Mouse (Mus musculus) thymus, postnatal 10 days (tissue): ENCODE results near the gene Prkca.

Source experiments
- DNase-seq, 2 experiments: peaks; one replicate each; pipeline ENCODE4 v3.0.0; 2021; ENCODE audit warnings: low spot score in 2 of 2

The Prkca gene

DNA sequence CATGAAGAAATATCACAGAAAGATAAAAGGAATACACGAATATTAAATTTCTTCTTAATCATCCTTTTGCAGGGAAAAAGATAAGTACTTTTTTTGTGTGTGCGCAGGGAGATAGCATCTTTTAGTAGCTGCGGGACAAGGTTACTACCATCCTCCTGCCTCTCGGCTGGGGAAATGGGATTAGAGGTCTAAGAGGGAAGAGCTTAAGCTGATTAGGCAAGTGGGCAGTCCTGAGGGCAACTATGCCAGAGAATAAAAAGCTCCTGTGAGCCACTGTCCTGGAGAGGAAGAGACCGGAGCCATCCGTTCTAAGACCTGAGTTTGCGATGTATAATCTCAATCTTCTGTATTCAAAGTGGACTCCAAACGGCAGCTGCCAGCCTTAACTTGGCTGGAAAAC is 45.8 kb downstream of the Prkca start:
- DNase-seq: no peak

DNA sequence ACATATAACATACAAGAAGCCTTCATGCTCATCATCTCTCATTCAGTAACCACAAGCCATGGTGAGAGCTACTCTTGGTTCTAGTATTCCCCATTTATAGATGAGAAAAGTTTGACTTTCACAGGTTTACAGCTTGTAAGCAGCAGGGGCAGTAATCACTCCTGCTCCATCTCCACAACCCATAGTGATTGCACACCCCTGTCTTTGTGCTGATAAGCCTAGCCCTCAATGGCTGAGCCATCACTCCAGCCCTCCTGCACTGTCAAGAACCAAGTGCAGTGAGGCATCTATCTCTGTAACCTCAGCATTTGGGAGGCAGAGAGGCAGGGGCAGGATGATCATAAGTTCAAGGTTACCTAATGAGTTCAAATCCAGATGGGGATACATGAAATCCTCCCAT is 48.4 kb downstream of the Prkca start:
- no peak for DNase-seq

DNA sequence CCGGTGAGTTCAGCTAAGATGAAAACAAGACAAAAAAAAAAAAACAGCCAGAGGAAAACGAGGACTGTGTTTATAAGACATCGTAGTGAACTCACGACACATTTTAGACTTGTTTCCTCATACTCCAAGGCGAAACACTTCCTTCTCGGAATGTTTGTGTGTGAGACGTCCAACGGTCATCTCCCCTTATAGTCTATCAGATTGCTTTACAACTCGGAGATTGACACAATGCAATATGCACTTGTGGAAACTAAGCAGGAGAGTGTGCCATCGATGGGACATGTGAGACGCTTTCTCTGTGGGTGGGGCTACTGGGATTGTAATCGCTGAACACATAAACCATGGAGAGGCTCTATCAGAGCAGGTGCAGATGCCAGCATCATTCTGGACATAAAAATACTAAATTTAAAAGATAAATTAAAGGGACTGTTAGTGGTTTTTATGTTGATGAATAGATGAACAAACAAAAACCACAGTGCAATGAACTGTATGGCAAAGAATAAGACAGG is 49.4 kb downstream of the Prkca start:
- DNase-seq: no peak

DNA sequence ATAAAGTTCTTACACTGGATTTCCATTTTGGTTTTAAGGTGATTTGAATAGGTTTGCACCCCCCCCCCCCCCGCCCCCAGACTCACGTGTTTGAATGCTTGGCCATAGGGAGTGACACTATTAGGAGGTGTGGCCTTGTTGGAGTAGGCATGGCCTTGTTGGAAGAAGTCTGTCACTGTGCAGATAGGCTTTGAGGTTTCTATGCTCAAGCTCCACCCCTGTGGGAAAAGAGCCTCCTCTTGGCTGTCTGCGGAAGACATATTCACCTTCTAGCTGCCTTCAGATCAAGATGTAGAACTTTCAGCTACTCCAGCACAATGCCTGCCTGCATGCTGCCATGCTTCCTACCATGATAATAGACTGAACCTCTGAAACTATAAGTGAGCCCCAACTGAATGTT is 49.9 kb downstream of the Prkca start:
- DNase-seq: no peak

DNA sequence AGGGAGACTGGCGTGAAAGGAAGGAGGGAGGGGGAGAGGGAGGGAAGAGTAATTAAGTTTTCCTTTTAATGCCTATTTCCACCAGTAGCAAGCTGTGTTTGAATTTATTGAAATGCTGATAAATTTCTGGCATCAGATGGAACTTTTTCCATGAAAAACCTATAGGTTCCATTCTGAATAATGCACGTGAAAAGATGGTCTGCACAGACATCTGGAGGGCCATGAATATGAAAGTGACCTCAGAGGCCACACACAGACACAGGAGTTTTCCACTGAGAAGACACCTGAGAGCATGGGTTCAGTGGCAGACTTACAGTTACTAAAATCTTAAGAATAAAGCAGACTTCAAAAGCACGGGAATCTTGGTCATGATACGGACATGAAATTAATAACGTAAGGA is 54.5 kb downstream of the Prkca start:
- no peak for DNase-seq

DNA sequence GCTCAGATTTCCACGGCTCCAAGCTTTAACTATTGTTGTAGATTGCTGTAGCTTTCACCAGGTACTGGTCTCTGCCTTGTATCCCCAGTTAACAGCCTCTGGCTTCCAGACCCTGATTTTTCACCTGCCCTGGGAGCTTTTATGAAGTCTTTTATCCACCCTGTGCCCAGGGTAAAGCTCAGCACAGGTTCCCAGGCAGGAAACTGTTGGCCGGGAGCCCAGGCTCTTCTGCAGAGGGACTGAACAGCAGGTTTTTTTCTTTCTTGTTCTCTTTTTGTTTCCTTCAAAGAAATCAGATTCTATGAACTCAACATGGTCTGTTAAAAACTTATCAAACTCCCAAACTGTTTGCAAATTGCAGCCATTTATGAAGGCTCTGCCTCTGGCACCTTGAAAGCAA is 56.4 kb downstream of the Prkca start:
- no peak for DNase-seq

DNA sequence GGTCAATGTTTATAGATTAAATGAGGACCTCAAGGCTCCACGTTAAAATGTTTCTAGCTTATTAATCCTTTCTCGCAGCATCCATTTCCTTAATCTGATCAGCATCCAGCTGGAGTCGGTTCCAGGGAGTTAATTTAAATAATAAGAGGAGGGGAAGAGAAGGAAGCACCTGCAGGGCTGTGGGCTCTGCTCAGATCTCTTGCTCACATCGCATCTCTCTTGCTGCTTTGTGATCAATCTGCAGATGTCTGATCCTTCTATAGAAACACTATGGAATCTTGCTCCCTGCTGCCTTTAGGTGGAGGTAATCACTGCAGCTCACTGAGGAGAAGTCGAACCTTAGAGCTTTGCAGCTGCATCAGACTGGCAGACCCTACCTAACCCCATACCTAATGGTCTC is 58.7 kb downstream of the Prkca start:
- no peak for DNase-seq

DNA sequence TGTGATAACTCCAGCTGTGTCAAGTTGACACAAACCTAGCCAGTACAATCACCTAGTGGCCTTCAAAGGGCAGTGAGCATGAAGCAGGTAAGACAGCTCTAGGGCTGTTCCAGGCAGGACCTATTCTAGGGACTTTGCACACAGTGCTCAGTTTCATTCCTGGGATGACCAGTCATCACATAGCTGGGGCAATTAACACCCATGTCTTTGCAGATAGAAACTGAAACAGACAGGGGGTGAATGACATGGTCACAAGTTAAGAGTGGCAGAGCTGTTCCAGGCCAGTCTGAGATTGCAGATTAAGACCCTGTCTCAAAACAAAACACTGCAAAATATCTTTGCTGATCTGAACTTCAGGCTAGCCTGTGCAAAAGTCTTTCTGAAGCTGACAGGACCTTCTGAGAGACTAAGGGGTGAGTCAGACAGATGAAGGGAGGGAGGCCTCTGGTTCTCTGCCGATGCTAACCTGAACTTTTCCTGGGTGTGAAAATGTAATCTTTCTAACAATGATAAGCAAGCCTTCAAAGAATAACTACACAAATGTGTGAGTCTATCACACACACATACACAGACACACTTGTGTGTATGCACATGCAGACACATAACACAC is 60.8 kb downstream of the Prkca start:
- DNase-seq: no peak

DNA sequence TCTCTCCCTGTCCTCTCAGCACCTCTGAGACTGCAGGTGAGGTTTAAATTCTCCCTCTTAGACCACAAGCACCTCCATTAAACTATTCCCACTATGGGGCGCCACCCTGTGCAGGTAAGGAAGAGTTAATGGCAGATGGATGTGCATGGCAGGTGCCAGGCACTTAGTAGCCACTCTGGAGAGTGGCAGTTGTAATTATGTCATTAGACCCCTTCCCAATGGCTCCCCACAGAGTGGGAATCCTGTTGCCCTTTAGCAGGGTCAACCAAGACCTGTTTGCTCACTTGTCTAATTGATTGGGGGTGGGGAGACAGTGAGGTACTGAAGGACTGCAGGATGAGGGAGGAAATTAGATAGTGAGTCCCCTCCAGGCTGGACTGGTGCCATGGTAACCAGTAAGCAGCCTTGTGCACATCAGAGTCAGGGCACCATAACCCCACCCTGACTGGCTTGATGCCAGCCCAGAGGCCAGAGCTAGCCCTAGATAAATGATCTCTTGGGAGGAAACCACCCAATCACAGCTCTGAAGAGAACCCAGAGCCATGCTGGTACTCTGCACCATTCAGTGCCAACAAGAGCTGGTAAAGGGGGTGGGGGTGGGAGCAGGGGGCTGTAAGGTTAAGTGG is 63.9 kb downstream of the Prkca start:
- no peak for DNase-seq

DNA sequence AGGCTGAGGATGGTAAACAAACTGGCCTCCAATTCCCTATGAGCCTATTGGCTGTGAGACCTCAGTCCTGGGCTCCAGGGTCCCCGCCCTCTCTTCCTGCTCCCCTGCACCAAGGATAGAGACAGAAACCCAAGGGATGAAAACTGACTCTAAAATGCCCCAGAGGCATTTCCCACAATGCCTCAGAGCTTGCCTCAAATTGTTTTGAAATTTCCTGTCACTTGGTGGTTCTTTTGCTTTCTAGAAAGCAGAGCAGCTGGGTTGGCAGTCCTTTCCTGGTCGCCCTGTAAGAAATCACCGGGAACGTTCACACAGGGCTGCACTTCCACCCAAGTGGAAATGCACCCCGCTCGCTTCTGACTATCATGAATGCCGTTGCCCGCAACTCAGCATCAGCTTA is 66.6 kb downstream of the Prkca start:
- DNase-seq: no peak

DNA sequence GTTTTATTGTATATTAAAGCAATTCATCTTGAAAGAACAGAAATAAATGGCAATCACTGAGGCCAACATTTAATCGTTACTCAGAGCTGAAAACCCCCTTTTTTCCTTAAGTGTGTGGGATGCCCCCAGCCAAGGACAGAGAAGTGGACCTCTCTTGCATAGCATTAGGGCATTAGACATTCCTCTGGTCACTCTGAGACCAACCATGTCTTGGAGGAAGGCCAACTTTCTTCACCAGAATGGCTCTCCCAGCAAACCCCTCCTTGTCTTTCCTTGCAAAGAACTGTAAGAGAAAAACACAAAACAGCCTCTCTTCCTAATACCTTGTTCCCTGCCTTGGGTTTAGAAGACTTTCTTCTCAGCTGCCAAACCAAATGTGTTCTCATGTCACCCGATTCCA is 67.6 kb downstream of the Prkca start:
- DNase-seq: no peak

DNA sequence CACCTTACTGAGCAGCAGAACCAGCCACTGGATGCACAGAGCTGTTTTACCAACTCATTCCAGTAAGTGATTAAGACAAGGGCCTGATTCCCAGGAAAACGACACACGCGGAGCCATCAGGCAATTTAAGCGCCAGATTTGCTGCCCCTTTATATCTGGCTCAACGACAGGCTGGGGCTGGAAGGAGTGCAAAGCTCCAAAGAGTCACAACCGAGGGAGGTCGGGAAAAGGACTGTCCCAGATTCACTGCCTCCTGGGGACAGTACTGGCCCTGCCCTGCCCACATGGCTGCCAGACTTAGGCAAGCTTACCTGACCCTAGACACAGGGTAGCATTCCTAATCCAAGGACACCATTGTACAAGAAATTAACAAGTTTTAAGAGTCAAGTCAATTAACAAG is 69.7 kb downstream of the Prkca start:
- DNase-seq: no peak

DNA sequence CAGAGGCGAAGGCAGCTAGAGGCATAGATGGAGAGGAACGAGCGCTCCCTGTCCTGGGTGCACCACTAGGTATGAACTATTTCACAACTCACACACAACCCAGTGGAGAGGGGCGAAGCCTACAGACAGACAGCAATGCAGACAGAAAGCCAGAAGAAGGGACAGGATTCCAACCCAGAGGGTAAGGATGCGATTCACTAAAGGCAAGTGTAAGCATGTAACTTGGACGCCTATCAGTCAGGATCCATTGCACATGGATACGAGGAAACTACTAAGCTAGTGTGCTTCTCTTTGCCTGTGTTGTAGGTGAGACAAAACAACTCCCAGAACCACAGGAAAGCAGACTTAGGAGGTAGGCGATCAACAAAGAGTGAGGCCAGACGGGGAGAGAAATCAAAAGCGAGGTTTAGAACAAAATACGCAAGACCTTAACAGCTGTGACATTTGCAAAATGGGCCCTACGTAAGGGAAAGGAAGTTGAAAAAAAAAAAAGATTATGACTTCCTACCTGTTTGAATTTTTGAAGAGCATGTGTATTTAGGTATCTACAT is 70.2 kb downstream of the Prkca start:
- peak; percentile 18 for DNase-seq

DNA sequence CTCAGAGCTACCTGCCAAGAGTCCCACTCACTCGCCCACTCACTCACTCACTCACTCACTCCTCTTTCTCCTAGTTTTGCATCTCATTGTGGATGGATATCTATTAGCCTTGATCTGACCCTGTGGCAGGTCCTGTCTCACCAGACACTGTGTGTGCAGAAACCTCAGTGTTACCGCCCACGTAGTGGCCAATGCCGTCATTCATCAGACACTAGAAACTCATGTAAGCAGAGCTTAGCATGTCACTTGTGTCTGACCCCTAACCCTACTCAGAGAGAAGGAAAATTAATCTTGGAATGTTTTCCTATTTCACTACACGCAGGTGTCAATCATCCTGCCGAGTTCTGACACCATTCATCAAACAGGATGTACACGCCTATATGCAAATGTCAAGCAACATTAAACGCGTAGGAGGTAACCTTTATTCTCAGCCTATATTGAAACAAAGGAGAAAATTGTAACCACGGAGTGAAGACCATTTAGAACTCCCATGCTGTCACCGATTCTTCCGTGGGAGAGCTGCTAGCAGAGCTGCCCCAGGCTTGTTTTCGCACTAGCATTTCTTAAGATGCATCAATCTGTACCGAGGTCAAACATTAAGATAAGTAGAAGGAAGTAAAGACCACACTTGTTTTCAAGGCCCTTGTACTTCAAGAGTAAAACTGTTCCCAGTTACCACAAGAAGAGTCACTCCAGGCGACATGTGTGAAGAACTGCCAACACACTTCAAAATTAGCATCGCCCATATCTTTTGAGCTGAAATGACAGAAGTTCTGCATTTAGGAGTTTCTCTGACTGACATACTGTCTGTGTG is 70.9 kb downstream of the Prkca start:
- no peak for DNase-seq

DNA sequence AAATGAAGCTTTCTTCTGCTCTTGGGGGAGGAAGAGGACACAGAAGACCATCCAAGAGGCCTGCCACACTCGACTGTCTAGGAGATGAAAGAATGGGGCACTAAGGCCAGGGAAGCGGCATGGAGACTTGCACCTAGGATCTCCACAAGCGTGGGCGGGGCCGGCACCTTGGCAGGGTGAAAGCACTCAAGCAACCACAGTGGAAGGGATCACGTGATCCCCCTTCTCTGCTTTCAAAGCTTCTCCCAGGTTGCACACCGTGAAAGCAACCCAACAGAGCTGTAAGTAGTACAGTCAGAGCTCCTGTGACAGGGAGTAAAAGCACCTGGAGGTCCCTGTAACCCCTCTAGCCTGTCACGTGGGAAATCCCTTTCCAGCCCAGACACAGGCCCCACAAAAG is 72.4 kb downstream of the Prkca start:
- peak; percentile 41 to 52 for DNase-seq

DNA sequence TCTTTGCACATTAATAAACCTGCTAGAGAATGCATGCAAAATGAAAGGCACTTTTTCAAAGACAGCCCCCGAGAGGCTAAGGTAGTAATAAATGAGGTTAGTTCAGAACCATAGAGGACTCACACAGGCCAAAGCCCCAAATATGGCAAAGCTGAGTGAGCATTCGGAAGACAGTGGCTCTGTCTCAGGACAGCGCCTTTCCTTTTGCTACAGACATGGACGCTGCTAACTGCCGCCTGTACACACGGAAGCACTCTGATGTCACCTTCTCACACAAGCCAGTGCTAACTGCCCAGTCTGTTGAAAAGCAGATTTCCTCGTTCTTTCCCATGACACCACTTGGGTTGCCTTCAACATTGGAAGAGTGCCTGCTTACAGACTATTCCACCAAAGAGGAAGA is 74.2 kb downstream of the Prkca start:
- no peak for DNase-seq

DNA sequence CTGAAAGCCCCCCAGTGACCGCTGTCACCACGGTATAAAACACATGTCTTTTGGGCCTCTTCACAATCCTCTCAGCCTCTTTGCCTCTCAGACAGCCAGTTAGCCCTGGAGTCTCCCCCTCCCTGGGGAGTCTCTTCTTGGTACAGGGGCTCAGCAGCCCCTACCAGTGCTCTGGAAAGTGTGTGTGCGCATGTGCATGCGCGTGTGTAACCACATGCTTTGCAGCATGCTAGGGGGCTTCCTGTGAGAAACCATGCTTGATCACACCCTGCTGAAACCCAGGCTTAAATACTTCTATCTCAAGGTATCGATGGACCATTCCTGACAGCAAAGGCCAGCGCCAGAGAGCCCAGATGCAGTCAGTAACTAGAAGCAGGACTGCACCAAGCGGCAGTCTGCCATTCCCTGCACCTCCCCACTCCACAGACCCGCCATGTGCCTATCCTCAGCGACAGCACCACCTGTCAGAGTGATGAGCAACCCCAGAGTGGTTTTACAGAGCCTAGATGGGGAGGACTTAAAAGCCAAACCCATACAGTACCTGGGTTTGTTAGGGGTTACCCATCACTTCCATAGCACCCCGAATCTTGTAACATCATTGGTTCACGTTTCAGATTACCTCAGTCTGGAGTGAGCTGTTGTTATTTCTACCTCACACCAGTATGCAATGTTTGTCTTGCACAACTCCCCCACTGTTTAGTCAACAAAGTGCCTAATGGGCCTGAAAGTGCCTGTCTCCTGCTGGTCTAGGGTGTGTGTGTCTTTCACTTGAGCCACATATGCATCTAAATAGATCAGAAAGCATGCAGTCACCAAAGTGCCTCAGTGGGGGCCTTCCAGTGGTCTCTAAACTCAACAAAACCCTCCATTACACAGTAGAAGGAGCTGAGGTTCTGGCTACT is 75.1 kb downstream of the Prkca start:
- no peak for DNase-seq

DNA sequence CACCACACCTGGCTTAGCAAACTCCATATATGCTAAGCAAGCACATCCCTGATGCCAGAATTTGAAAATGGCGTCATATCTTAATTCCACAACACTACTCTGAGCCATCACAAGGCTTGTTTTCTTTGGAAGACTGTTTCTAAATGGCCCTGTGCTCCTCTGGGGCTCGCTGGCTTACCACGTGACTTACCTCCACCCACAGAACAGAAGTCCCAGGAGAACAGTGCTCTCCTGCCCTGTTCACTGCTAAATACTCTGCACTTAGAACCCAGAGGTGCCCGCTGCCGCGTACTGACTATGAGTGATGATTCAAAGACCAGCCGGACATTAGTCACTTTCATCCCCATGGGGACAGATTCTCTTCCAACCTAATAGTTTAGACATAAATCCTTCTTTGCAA is 75.9 kb downstream of the Prkca start:
- no peak for DNase-seq

DNA sequence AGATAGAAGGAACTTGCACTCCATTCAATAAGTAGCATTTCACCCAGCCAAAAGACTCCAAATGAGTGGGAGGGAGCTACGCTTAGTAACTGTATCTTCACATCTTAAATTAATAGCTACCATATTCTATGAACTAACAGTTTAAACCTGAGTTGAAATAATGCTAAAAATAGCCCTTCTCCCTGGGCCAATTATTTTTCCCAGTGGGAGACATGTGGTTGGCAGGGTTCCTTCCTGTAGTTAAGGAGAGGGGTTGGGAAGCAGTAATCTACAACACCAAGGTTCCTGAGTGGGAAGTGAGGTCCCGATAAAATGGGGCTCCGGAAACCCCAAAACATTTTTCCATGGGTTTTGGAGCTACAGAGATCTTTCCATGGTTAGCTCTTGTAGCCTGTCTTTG is 76.7 kb downstream of the Prkca start:
- DNase-seq: no peak

DNA sequence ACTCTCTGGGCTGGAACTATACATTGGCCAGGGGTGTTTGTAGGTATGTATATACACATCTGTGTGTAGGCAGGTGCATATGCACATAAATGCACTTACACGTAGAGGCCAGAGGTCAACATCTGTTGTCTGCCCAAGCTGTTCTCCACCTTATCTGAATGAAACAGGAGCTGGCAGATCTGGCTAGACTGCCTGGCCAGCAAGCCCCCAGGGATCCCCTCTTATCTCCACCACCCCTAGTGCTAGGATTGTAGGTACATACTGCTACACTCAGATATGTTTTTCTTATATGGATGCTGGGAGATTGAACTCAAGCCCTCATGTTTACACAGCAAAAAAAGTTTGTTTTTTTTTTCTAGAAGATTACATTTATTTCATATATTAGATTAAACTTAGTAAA is 79.9 kb downstream of the Prkca start:
- DNase-seq: no peak

DNA sequence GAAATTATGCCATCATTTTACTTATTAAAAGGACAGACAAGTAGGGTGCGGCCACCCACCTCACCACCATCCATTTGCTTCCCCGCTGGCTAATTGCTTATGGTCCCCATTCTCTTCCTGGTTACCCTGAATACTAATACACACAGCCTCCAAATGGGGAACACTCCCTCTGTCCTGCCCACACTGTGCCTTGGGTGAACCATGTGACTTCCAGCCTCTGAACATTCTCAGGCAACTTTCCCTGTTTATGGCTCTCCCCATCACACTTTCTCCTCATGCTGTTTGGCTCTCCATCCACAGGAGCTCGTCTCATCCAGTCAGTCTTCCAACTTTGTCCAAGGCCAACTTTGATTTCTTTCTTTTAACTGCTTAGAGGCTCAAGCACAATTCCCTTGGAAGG is 80.3 kb downstream of the Prkca start:
- DNase-seq: no peak

DNA sequence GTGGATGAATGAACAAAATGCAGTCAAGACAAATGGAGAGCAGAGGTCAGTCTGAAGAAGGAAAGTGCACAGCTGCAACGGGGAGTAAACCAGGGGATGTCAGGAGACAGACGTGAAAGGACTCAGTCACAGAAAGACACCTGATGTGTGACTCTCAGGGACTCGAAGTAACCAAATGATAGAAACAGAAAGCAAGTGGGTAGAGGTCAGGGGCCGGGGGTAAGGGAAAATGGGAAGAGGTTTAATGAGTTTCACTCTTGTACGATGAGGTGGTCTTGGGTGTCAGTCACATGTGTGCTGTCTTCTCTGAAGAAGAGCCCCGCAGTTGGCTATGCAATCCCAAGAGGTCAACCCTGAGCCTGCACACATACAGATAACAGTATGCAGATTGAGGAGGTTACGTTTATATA is 82.0 kb downstream of the Prkca start:
- no peak for DNase-seq
